Mouse (Mus musculus) left cerebral cortex, postnatal 14 days (tissue): ENCODE measurements at regions not wholly inside any gene's neighbourhood (a gene's known extent, or its start where the extent isn't known, plus 50 kb on each side); places are given as distances from the start of the nearest gene placed in this dataset.

Experiments
- DNase-seq, 2 experiments: peaks; one replicate each; pipeline ENCODE4 v3.0.0; 2021 to 2022; ENCODE audit warnings: low spot score in 2 of 2, mixed read lengths in 1 of 2
- intact Hi-C: fragments of 180-260 bp; cut with DNase I; formaldehyde crosslinking; loops from one replicate; pipeline ENCODE4 v1.15.1; 2025

DNA sequence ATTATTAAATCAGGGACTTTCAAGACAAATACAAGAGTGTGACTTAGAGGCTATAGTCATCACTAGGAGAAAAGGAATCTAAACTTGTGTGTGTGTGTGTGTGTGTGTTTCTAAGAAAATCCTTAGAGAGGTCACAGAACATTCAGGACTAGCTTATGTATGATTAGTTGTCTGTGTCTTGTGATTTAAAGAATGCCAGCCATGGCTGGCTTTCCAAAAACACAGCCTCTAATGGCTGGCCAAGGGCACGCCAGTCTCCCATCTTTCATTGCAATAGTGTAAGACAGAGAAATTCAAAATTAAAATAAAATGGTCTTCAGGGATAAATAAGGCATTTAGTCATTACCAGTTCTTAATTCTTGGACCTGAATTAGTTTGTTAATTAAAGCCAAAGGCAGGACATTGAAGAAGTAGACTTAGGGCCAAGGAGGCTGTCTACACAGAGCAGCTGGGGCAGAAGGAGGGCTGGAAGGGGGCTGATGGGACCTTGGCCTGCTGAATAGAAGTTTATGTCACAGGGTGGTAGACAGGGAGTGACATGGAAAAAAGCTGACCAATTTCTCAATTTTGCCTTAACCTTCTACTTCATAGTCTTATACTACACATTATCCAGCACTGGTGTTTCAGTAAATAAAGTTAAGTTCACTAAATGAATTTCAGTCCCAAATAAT lies 363.0 kb downstream of the Pbx1 start:
- intact Hi-C loops: no loop called here

More for the DNA sequence above, 363.0 kb downstream of the Pbx1 start:
- DNase-seq: no peak
